Mouse (Mus musculus): ENCODE data around the gene Pdrg1.

The Pdrg1 gene

DNA sequence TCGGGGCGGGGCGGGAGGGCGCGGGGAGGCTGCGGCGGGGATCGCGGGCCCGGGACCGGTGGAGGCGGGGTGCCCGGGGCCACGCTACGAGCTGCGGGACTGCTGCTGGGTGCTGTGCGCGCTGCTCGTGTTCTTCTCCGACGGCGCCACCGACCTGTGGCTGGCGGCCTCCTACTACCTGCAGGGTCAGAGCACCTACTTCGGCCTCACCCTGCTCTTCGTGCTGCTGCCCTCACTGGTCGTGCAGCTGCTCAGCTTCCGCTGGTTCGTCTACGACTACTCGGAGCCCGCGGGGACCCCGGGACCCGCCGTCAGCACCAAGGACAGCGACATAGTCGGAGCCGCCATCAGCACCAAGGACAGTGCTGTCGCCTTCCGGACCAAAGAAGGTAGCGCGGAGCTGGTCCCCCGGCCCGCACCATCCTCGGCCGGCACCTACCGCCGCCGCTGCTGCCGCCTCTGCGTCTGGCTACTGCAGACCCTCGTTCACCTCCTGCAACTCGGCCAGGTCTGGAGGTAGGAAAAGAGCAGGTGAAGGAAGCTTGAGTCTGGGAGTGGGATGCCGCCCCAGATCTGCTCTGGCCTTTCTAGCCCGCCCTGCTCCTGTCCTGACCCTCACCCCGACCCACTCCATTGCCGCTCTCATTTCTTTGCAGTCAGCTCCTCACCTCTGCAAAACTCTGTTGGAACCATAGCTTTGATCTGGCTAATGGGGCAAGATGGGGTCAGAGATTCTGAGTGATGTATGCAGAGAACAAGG lies 17.0 kb upstream of the Pdrg1 start:
- ATAC-seq (ENCODE audit: insufficient number of reproducible peaks, low FRiP score, low TSS enrichment), result peak; percentile 8; the same call in 1 of the 2 replicates

DNA sequence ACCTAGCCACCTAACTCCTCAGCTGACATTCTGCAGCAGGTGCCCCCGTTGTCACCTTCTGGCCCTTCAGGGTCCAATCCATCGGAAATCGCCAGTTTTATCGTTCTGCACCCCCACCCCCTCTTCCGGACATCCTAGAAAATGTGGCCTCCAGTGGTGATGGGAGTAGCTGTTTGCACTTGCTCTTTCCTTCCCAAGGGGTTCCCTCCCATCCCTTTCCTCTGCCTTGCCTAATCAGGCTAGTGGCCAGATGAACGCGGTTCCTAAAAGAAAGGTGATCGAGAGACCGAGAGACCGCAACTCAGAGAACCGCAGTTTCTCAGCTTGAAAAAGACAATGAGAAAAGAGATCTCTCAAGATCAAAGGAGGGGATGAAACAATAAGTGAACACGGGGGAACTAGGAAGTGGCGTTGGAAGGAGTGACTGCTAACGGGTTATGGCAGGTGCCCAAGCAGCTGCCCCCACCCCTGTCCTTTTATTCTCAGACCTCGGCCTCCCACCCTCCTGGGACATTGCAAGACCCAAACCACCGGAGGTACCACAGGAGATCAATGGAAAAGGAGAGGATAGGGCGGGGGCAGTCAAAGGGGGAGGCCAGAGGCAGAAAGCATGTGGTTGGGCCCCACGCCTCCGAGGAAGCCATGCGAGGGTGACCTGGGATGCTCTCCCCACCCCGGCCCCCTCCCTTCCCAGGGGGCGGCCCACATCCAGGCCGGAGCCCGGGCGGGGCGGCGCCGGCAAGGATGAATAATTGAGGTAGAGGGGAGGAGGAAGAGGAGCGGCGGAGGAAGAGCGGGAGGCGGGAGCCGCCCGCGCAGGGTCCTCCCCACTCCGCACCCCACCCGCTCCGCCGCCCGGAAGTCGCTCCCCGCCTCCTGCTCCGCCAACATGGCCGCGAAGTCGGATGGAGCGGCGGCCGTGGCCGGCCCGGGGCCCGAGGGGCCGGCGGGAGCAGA lies 16.2 kb upstream of the Pdrg1 start, which contains the start of gene Xkr7:
Gene Xkr7 (plus strand): TSS at position 727 of the 957 bp plus-strand sequence.
- peak; percentile 29; the same call in 1 of the 2 replicates for ATAC-seq (ENCODE audit: insufficient number of reproducible peaks, low FRiP score, low TSS enrichment)

DNA sequence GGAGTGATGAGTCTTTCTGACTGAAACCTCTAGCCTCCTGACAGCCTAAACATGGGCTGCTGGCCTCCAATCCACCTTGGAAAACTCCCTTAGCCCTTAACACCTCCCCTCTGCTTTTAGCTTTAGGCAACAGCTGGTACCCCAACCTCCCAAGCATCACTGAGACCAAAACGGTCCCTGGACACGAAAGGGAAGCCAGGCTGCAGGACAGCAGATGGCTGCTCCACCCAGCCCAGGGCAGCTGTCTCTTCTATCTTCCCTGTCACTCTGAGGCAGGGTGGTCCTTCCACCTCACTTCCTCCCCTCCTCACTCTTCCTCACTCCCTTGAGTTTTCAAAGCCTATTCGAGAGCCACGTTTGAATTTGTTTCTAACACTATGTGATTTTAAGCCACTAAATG lies 15.2 kb upstream of the Pdrg1 start:
- no peak for ATAC-seq (ENCODE audit: insufficient number of reproducible peaks, low FRiP score, low TSS enrichment)

- peak; percentile 32; the same call in 1 of the 2 replicates for ATAC-seq (ENCODE audit: insufficient number of reproducible peaks, low FRiP score, low TSS enrichment)
These were observed 12.3 kb upstream of the Pdrg1 start for GRCm38 (mm10) chr2:153027501-153027900.

- ATAC-seq (ENCODE audit: insufficient number of reproducible peaks, low FRiP score, low TSS enrichment), result no peak
These were observed 10.8 kb upstream of the Pdrg1 start for GRCm38 (mm10) chr2:153026052-153026451.

DNA sequence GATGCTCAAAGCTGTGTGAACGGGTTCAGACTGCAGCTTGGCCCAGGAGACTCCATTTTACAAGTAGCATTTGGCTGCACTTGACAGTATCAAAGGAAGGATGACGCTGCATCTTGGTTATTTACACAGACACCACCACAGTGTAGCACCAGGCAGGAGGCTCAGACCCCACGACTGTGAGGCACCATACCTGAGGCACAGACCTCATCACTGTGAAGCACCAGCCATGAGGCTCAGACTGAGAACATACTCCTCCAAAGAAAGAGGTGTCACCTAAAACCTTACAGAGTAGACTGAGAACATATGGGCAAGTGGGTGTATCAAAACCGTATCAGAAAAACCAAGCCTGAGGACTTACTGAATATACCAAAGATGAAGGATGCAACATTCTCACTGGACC lies 7.6 kb upstream of the Pdrg1 start:
- ATAC-seq (ENCODE audit: insufficient number of reproducible peaks, low FRiP score, low TSS enrichment), result no peak

DNA sequence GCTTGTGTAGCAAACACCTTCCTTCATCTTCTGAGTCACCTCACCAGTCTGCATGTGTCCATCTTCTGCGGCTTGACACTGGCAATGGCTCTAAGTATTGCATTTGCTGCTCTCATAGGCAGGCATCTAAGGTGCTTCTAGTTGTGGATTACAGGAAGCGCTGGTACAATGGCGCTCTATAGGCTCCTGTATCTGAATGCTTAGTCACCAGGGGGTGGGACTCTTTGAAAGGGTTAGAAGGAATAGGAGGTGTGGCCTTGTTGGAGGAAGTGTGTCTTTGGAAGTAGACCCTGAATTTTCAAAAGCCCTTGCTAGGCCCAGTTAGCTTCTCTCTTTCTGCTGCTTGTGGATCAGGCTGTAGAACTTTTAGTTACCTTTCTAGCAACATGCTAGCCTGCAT lies 5.9 kb upstream of the Pdrg1 start:
- no peak for ATAC-seq (ENCODE audit: insufficient number of reproducible peaks, low FRiP score, low TSS enrichment)

GRCm38 (mm10) chr2:153019355-153019754 lies 4.1 kb upstream of the Pdrg1 start:
- ATAC-seq (ENCODE audit: insufficient number of reproducible peaks, low FRiP score, low TSS enrichment), result no peak

- ATAC-seq (ENCODE audit: insufficient number of reproducible peaks, low FRiP score, low TSS enrichment), result no peak
These were observed 1.6 kb upstream of the Pdrg1 start for GRCm38 (mm10) chr2:153016786-153017185.

GRCm38 (mm10) chr2:153015804-153016203 lies 577 bp upstream of the Pdrg1 start:
- 0 out of 2 replicates have a peak, but pooled peaks have one; percentile 27 for ATAC-seq (ENCODE audit: insufficient number of reproducible peaks, low FRiP score, low TSS enrichment)

GRCm38 (mm10) chr2:153013724-153014515 lies 1.3 kb downstream of the Pdrg1 start:
- no peak for ATAC-seq (ENCODE audit: insufficient number of reproducible peaks, low FRiP score, low TSS enrichment)

DNA sequence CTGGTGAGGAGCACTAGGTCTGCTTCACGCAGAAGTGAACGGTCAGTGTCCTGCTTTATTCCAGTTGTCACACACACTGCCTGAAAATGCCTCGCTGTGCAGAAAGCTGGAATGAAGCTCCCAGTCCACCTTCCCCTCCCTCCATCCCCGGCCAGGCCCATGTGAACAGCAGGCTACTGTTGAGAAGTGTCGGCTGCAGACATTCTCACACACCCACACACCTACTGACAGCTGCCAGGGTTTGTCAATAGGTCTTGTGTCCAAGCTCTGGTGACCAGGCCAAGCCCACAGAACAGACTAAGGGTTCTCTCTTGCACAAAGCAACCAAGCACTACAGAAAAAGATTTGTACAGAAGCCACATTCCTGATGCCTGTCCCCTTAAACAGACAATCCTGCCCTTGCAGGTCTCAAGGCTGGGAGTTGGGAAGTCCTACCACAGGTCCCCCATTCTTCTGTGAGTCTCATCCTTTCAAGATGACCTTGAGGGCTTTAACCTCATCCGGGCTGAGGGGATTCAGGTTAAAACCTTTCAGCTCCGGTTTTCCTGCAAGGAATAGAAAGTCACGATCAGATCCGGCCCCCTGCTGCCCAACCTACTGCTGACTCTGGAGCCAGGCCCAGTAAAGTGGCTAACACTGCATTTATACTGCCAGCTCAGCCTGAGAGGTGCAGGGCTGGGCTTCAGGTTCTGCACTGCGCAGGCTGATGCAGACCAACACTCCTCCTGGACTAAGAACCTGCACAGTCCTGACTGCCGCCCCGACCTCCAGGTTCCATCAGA lies 5.8 kb downstream of the Pdrg1 start:
- 0 out of 2 replicates have a peak, but pooled peaks have one; percentile 50 for ATAC-seq (ENCODE audit: insufficient number of reproducible peaks, low FRiP score, low TSS enrichment)

DNA sequence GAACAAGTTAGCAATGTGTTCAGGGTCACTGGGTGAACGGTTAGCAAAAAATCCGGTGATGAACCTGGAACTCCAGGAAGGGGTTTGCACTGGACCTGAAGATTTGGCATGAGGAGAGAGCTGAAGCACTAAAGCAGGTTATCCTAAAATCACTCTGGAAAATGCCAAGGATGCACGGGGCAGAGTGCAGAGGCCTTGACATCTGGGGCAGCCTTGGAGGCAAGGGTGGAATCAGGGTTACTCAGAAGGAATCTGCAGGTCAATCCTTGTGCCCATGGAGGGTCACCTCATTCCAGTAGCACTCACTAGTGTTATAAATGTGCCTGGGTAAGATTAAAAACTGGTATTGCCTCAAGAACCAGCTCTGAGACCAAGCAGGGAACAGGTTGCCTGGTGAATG lies 9.2 kb downstream of the Pdrg1 start:
- ATAC-seq (ENCODE audit: insufficient number of reproducible peaks, low FRiP score, low TSS enrichment), result no peak

DNA sequence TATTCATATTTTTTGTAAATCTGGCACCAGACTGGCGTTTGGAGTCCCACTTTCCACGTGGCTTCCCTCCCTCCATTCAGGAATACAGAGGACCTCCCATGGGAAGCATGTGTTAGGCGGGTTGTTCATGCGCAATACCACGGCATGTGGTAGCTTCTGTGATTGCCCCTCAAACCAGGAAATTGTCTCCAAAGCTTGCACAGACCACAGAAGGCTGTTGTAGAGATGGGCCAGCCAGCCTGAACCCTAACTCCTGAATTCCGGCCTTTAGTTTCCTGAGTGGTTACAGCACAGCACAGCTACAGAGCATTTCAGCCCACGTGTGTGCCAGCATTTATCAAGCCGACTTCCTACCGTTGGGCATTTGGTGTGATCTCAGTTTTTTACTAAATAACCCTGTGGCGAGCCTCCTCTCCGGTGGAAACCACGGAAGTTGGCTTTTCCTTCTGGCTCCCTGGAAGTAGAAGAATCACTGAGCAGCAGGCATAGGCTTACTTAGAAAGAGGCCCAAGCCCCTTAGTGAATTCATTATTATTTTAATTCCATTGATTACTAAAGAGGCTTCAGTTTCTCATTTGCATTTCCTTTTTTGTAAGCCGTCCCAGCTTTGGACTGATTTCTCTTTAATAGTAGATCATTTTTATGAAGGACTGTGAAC lies 11.4 kb downstream of the Pdrg1 start:
- no peak for ATAC-seq (ENCODE audit: insufficient number of reproducible peaks, low FRiP score, low TSS enrichment)

- ATAC-seq (ENCODE audit: insufficient number of reproducible peaks, low FRiP score, low TSS enrichment), result no peak
These were observed 12.6 kb downstream of the Pdrg1 start for GRCm38 (mm10) chr2:153002492-153003248.

GRCm38 (mm10) chr2:152997046-152997445 lies 18.2 kb downstream of the Pdrg1 start:
- ATAC-seq (ENCODE audit: insufficient number of reproducible peaks, low FRiP score, low TSS enrichment), result no peak

DNA sequence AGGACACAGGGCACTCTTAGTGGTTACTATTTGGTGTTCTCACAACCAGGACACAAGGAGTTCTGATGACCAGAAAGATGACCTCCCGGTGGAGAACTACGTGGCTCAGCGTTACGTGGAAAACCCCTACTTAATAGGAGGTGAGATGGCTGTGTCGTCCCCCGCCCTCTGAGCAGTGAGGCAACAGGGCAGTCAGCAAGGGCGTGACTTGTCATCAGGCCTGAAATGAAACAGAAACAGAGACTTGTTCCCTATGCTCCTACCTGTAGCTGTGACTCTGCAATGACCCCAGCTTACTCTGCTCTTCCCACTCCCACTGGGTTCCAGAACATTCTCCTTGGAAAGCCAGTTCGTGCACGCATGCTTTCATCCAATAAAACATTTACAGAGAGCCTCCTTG lies 23.7 kb downstream of the Pdrg1 start:
- ATAC-seq (ENCODE audit: insufficient number of reproducible peaks, low FRiP score, low TSS enrichment), result no peak

GRCm38 (mm10) chr2:152985582-152985981 lies 29.6 kb downstream of the Pdrg1 start:
- ATAC-seq (ENCODE audit: insufficient number of reproducible peaks, low FRiP score, low TSS enrichment), result no peak
